Mouse (Mus musculus): ENCODE measurements around the gene Svep1. TPM values are rescaled to one million over a fixed set of nuclear protein-coding genes. Genes with fewer than 3 reads are reported as not detected.

The Svep1 gene
- 1.4 and 2.7 TPM in 2 replicates for polyA plus RNA-seq (2012; rRNA removed)

GRCm38 (mm10) chr4:58206115-58206945 lies at the start of gene Svep1:
Svep1 (minus strand) TSS chr4:58206859.
- no peak for TF ChIP-seq POLR2A (IDR thresholded peaks at IDR 0.05; ENCODE audit: low read depth, low read length)
- TF ChIP-seq CTCF (IDR thresholded peaks at IDR 0.05; ENCODE audit: extremely low read depth, insufficient read length, insufficient replicate concordance, low read depth, low read length): no peak
- Histone ChIP-seq H3K36me3 (ENCODE audit: control insufficient read depth, insufficient read depth, low read length) (no peaks in the 10 kb centered on the region), H3K4me3 (ENCODE audit: low read depth, low read length) (peak within 1 kb of the TSS; percentile 74), H3K27me3 (ENCODE audit: control insufficient read depth, insufficient read depth, low read length) (peaks cover 16% of the 10 kb centered on the region), H3K27ac (ENCODE audit: insufficient read depth, low read depth, low read length) (peak within 1 kb of the TSS; percentile 59), H3K4me1 (ENCODE audit: control insufficient read depth, insufficient read depth, insufficient read length, low read length) (no peaks in the 10 kb centered on the region)
- WGBS: 2% methylated on average over 47 of the region's 47 CpGs

- Histone ChIP-seq H3K27ac (ENCODE audit: insufficient read depth, low read depth, low read length) (no peak overlapping the region), H3K27me3 (ENCODE audit: control insufficient read depth, insufficient read depth, low read length) (no peaks in the 10 kb centered on the region), H3K4me3 (ENCODE audit: low read depth, low read length) (no peak overlapping the region), H3K4me1 (ENCODE audit: control insufficient read depth, insufficient read depth, insufficient read length, low read length) (no peaks in the 10 kb centered on the region), H3K36me3 (ENCODE audit: control insufficient read depth, insufficient read depth, low read length) (no peaks in the 10 kb centered on the region)
- 26% methylated on average over 5 of the region's 5 CpGs for WGBS
- no peak for TF ChIP-seq CTCF (IDR thresholded peaks at IDR 0.05; ENCODE audit: extremely low read depth, insufficient read length, insufficient replicate concordance, low read depth, low read length)
- TF ChIP-seq POLR2A (IDR thresholded peaks at IDR 0.05; ENCODE audit: low read depth, low read length): no peak
Measured at GRCm38 (mm10) chr4:58253410-58253809, 46.8 kb upstream of the Svep1 start.

- Histone ChIP-seq H3K27ac (ENCODE audit: insufficient read depth, low read depth, low read length) (no peak overlapping the region), H3K4me1 (ENCODE audit: control insufficient read depth, insufficient read depth, insufficient read length, low read length) (no peaks in the 10 kb centered on the region)
Measured at GRCm38 (mm10) chr4:58252381-58252780, 45.7 kb upstream of the Svep1 start.

GRCm38 (mm10) chr4:58245544-58245943 lies 38.9 kb upstream of the Svep1 start:
- WGBS: 73% methylated on average over 1 of the region's 1 CpGs
- H3K27ac ChIP-seq (ENCODE audit: insufficient read depth, low read depth, low read length): no peak overlapping the region

More at GRCm38 (mm10) chr4:58252381-58252780, 45.7 kb upstream of the Svep1 start:
- no peak overlapping the region for H3K4me3 ChIP-seq (ENCODE audit: low read depth, low read length)
- TF ChIP-seq CTCF (IDR thresholded peaks at IDR 0.05; ENCODE audit: extremely low read depth, insufficient read length, insufficient replicate concordance, low read depth, low read length) (peak; percentile 24; the same call in 1 of the 2 replicates), POLR2A (IDR thresholded peaks at IDR 0.05; ENCODE audit: low read depth, low read length) (no peak)
- H3K27me3 ChIP-seq (ENCODE audit: control insufficient read depth, insufficient read depth, low read length): no peaks in the 10 kb centered on the region
- WGBS: 89% methylated on average over 3 of the region's 3 CpGs
- H3K36me3 ChIP-seq (ENCODE audit: control insufficient read depth, insufficient read depth, low read length): no peaks in the 10 kb centered on the region

GRCm38 (mm10) chr4:58240416-58240815 lies 33.8 kb upstream of the Svep1 start:
- WGBS: 71% methylated on average over 7 of the region's 7 CpGs
- TF ChIP-seq CTCF (IDR thresholded peaks at IDR 0.05; ENCODE audit: extremely low read depth, insufficient read length, insufficient replicate concordance, low read depth, low read length) (no peak), POLR2A (IDR thresholded peaks at IDR 0.05; ENCODE audit: low read depth, low read length) (no peak)
- H3K4me1 ChIP-seq (ENCODE audit: control insufficient read depth, insufficient read depth, insufficient read length, low read length): no peaks in the 10 kb centered on the region

More at GRCm38 (mm10) chr4:58245544-58245943, 38.9 kb upstream of the Svep1 start:
- H3K4me1 ChIP-seq (ENCODE audit: control insufficient read depth, insufficient read depth, insufficient read length, low read length): no peaks in the 10 kb centered on the region
- H3K4me3 ChIP-seq (ENCODE audit: low read depth, low read length): no peak overlapping the region
- H3K36me3 ChIP-seq (ENCODE audit: control insufficient read depth, insufficient read depth, low read length): no peaks in the 10 kb centered on the region
- no peaks in the 10 kb centered on the region for H3K27me3 ChIP-seq (ENCODE audit: control insufficient read depth, insufficient read depth, low read length)
- TF ChIP-seq CTCF (IDR thresholded peaks at IDR 0.05; ENCODE audit: extremely low read depth, insufficient read length, insufficient replicate concordance, low read depth, low read length) (no peak), POLR2A (IDR thresholded peaks at IDR 0.05; ENCODE audit: low read depth, low read length) (no peak)

GRCm38 (mm10) chr4:58235828-58236227 lies 29.2 kb upstream of the Svep1 start:
- Histone ChIP-seq H3K27me3 (ENCODE audit: control insufficient read depth, insufficient read depth, low read length) (no peaks in the 10 kb centered on the region), H3K4me3 (ENCODE audit: low read depth, low read length) (no peak overlapping the region), H3K27ac (ENCODE audit: insufficient read depth, low read depth, low read length) (no peak overlapping the region), H3K36me3 (ENCODE audit: control insufficient read depth, insufficient read depth, low read length) (no peaks in the 10 kb centered on the region), H3K4me1 (ENCODE audit: control insufficient read depth, insufficient read depth, insufficient read length, low read length) (no peaks in the 10 kb centered on the region)
- WGBS: 17% methylated on average over 6 of the region's 6 CpGs
- TF ChIP-seq POLR2A (IDR thresholded peaks at IDR 0.05; ENCODE audit: low read depth, low read length): no peak
- TF ChIP-seq CTCF (IDR thresholded peaks at IDR 0.05; ENCODE audit: extremely low read depth, insufficient read length, insufficient replicate concordance, low read depth, low read length): no peak

More at GRCm38 (mm10) chr4:58240416-58240815, 33.8 kb upstream of the Svep1 start:
- Histone ChIP-seq H3K36me3 (ENCODE audit: control insufficient read depth, insufficient read depth, low read length) (no peaks in the 10 kb centered on the region), H3K4me3 (ENCODE audit: low read depth, low read length) (no peak overlapping the region), H3K27me3 (ENCODE audit: control insufficient read depth, insufficient read depth, low read length) (no peaks in the 10 kb centered on the region), H3K27ac (ENCODE audit: insufficient read depth, low read depth, low read length) (no peak overlapping the region)

- WGBS: 92% methylated on average over 2 of the region's 2 CpGs
- Histone ChIP-seq H3K36me3 (ENCODE audit: control insufficient read depth, insufficient read depth, low read length) (no peaks in the 10 kb centered on the region), H3K27me3 (ENCODE audit: control insufficient read depth, insufficient read depth, low read length) (no peaks in the 10 kb centered on the region), H3K27ac (ENCODE audit: insufficient read depth, low read depth, low read length) (no peak overlapping the region), H3K4me1 (ENCODE audit: control insufficient read depth, insufficient read depth, insufficient read length, low read length) (no peaks in the 10 kb centered on the region), H3K4me3 (ENCODE audit: low read depth, low read length) (no peak overlapping the region)
- TF ChIP-seq CTCF (IDR thresholded peaks at IDR 0.05; ENCODE audit: extremely low read depth, insufficient read length, insufficient replicate concordance, low read depth, low read length) (no peak), POLR2A (IDR thresholded peaks at IDR 0.05; ENCODE audit: low read depth, low read length) (no peak)
Measured at GRCm38 (mm10) chr4:58223499-58223898, 16.8 kb upstream of the Svep1 start.
